In genomic region chr1:164975729-164976128, GRCm38 (mm10) we compare ENCODE assay signal across 22 mouse cellular contexts. TPM values are rescaled to one million over a fixed set of nuclear protein-coding genes. Genes with fewer than 3 reads are reported as not detected.
A peak's percentile ranks its signal among the peaks of the same experiment; 100 is the strongest.
DNase-seq lines count a peak whose midpoint lies in the region; ATAC-seq lines count a peak whose summit lies in the region.
"Had no signal": no experiment of that assay in that cellular context is flagged by ENCODE, and none has a peak within 500 bp of the region (broad histone marks: within the 10 kb centered on the region; RNA-seq: fewer than 3 reads in every experiment).

No protein-coding gene starts in this region.

- peak; percentile 42 for DNase-seq in CD4-positive helper T cell, adult 2 months (ENCODE audit: low read depth, low spot score)
- peak; percentile 69 for DNase-seq in Muller cell, postnatal 12 days (ENCODE audit: inconsistent ontology term)
- peak; percentile 72 for DNase-seq in induced T-regulatory cell, adult 2 months (ENCODE audit: low read depth)
- no peak for DNase-seq in right cerebral cortex, adult 18-20 months
- no peak for DNase-seq in layer of hippocampus, adult 18-20 months (ENCODE audit: low spot score in 2 of 2)
- DNase-seq in layer of hippocampus, postnatal 25 days (ENCODE audit: extremely low spot score in 1 of 2, low spot score in 1 of 2): no peak
- DNase-seq: cerebellum, adult 9-11 months; gastrocnemius, postnatal 10 days; heart, adult 18-20 months; heart, postnatal 10 days; kidney, postnatal 4 days; layer of hippocampus, adult 9-11 months; liver, embryonic 13.5 days; lung, adult 2 months; thymus, adult 2 months; thymus, postnatal 4 days had no signal

- peak; percentile 26 for ATAC-seq in megakaryocyte progenitor cell, adult 5-6 weeks (replicated peaks; ENCODE audit: poor library complexity)
- ATAC-seq: forebrain, embryonic 14.5 days; midbrain, embryonic 16.5 days had no signal

RNA-seq across cellular contexts. Expression of gene Xcl1, which starts 40.4 kb away (rescaled TPM):
- total RNA-seq in megakaryocyte progenitor cell, adult 5-6 weeks (2015): 0.52 and 0.66 TPM in 2 replicates
- total RNA-seq in megakaryocyte progenitor cell, adult 5-6 weeks (2017): 1.6 TPM in 1 of 2 replicates, not detected in the other
- not detected for total RNA-seq in layer of hippocampus, adult 18-20 months (2021)
- not detected for total RNA-seq in layer of hippocampus, postnatal 25 days (2021)
- total RNA-seq: gastrocnemius, postnatal 10 days; heart, postnatal 10 days; left cerebral cortex, adult 2 months; left cerebral cortex, postnatal 36 days; MEL had no signal

Comparison
In these comparisons a context has a peak if more than half of its experiments do, and no peak if none do; other contexts are left out.
1. DNase-seq: peak in CD4-positive helper T cell, adult 2 months (single experiment), Muller cell, postnatal 12 days (single experiment) and induced T-regulatory cell, adult 2 months (single experiment); none in right cerebral cortex, adult 18-20 months (single experiment), layer of hippocampus, adult 18-20 months (0 of 2) and layer of hippocampus, postnatal 25 days (0 of 2).